Mouse (Mus musculus): ENCODE results near the gene Cenpi. TPM values are rescaled to one million over a fixed set of nuclear protein-coding genes. Genes with fewer than 3 reads are reported as not detected.
A peak's percentile ranks its signal among the peaks of the same experiment; 100 is the strongest.

The Cenpi gene
- total and polyA plus RNA-seq, 3 experiments = 11.6 to 40.9 (median 22.2) TPM

- H3K27ac ChIP-seq (ENCODE audit: insufficient read depth, low read depth) = no peak overlapping the region
- in situ Hi-C loops (cut with MboI; ENCODE audit: low pct_ligation_motif_present, low pct_unique_long_range_greater_than_20kb, low sequenced_read_pairs) (no loop called here), dilution Hi-C loops (cut with MboI; ENCODE audit: extremely low pct_ligation_motif_present, extremely low pct_unique_long_range_greater_than_20kb, low sequenced_read_pairs) (no loop called here)
- no peaks in the 10 kb centered on the region for H3K79me2 ChIP-seq (replicated peaks; ENCODE audit: control insufficient read depth, extremely low read depth, insufficient read depth, poor library complexity, severe bottlenecking)
- H3K9me3 ChIP-seq (replicated peaks; ENCODE audit: low read length) = no peaks in the 10 kb centered on the region
- H3K4me2 ChIP-seq (ENCODE audit: insufficient read depth, low read depth, poor library complexity, severe bottlenecking) = no peak overlapping the region
- peaks cover 11 to 48% of the 10 kb centered on the region in 2 experiments for H3K36me3 ChIP-seq (replicated peaks in 1 of 2; ENCODE audit: control insufficient read depth in 1 of 2, insufficient read depth in 1 of 2, low read length in 1 of 2)
- DNase-seq (ENCODE audit: extremely low read depth) = no peak
- H3K27me3 ChIP-seq (replicated peaks) = no peaks in the 10 kb centered on the region
- no peak overlapping the region for H3K4me3 ChIP-seq (replicated peaks in 1 of 3; ENCODE audit: low read depth in 2 of 3, low read length in 2 of 3, poor library complexity in 1 of 3)
- H3K4me1 ChIP-seq (ENCODE audit: control insufficient read depth in 1 of 2, insufficient read depth in 2 of 2) = no peaks in the 10 kb centered on the region
- no peak overlapping the region for H3K9ac ChIP-seq (ENCODE audit: insufficient read depth, low read depth)
- TF ChIP-seq TCF12 (IDR thresholded peaks at IDR 0.05; ENCODE audit: low read depth, low read length) (no peak), ZMIZ1 (IDR thresholded peaks at IDR 0.05; ENCODE audit: low read depth, low read length) (no peak), JUN (IDR thresholded peaks at IDR 0.05; ENCODE audit: insufficient read depth, low read depth, low read length) (no peak), KAT2A (IDR thresholded peaks at IDR 0.05; ENCODE audit: insufficient replicate concordance, low read length) (no peak), EP300 (IDR thresholded peaks at IDR 0.05; ENCODE audit: low read length) (no peak), ZC3H11A (IDR thresholded peaks at IDR 0.05; ENCODE audit: low read depth, low read length) (no peak), MXI1 (IDR thresholded peaks at IDR 0.05; ENCODE audit: low read depth, low read length) (no peak), E2F4 (IDR thresholded peaks at IDR 0.05; ENCODE audit: insufficient replicate concordance, low read depth, low read length) (no peak)
Observed at GRCm38 (mm10) chrX:134350205-134350604, 42.3 kb downstream of the Cenpi start.

- dilution Hi-C loops (cut with MboI; ENCODE audit: extremely low pct_ligation_motif_present, extremely low pct_unique_long_range_greater_than_20kb, low sequenced_read_pairs) = no loop called here
- H3K9me3 ChIP-seq (replicated peaks; ENCODE audit: low read length) = no peaks in the 10 kb centered on the region
- H3K27ac ChIP-seq (ENCODE audit: insufficient read depth, low read depth) = no peak overlapping the region
- no peak overlapping the region for H3K9ac ChIP-seq (ENCODE audit: insufficient read depth, low read depth)
- H3K4me2 ChIP-seq (ENCODE audit: insufficient read depth, low read depth, poor library complexity, severe bottlenecking) = no peak overlapping the region
- peak; percentile 9 for DNase-seq (ENCODE audit: extremely low read depth)
- H3K4me3 ChIP-seq (replicated peaks in 1 of 3; ENCODE audit: low read depth in 2 of 3, low read length in 2 of 3, poor library complexity in 1 of 3) = no peak overlapping the region
- peak; percentile 26; the same call in 1 of the 2 replicates for TF ChIP-seq SMC3 (IDR thresholded peaks at IDR 0.05; ENCODE audit: low read depth, low read length)
- TF ChIP-seq MAZ (IDR thresholded peaks at IDR 0.05; ENCODE audit: low read depth, low read length) = no peak
- TF ChIP-seq ZC3H11A (IDR thresholded peaks at IDR 0.05; ENCODE audit: low read depth, low read length) = no peak
- no peak for TF ChIP-seq UBTF (IDR thresholded peaks at IDR 0.05; ENCODE audit: low read depth, low read length)
- TF ChIP-seq NRF1 (IDR thresholded peaks at IDR 0.05; ENCODE audit: low read depth, low read length) = no peak
- TF ChIP-seq CHD1 (IDR thresholded peaks at IDR 0.05; ENCODE audit: low read depth, low read length) = no peak
- no peak for TF ChIP-seq MYC (IDR thresholded peaks at IDR 0.05; ENCODE audit: low read depth, low read length)
- TF ChIP-seq RAD21 (IDR thresholded peaks at IDR 0.05; ENCODE audit: low read depth, low read length) = peak; percentile 16
- TF ChIP-seq CTCF (conservative IDR thresholded peaks at IDR 0.05 in 1 of 2, IDR thresholded peaks at IDR 0.05 in 1 of 2; ENCODE audit: low read depth in 2 of 2, low read length in 2 of 2) = peak in 1 of 2 experiments; percentile 49; a peak in 2 of 4 replicates
- H3K27me3 ChIP-seq (replicated peaks) = no peaks in the 10 kb centered on the region
- peaks cover 0 to 2% of the 10 kb centered on the region in 2 experiments; a peak in 2 of 4 replicates for H3K4me1 ChIP-seq (ENCODE audit: control insufficient read depth in 1 of 2, insufficient read depth in 2 of 2)
- H3K36me3 ChIP-seq (replicated peaks in 1 of 2; ENCODE audit: control insufficient read depth in 1 of 2, insufficient read depth in 1 of 2, low read length in 1 of 2) = peaks cover 3 to 38% of the 10 kb centered on the region in 2 experiments
- in situ Hi-C loops (cut with MboI; ENCODE audit: low pct_ligation_motif_present, low pct_unique_long_range_greater_than_20kb, low sequenced_read_pairs) = no loop called here
- H3K79me2 ChIP-seq (replicated peaks; ENCODE audit: control insufficient read depth, extremely low read depth, insufficient read depth, poor library complexity, severe bottlenecking) = no peaks in the 10 kb centered on the region
Observed at GRCm38 (mm10) chrX:134353848-134354247, 46.0 kb downstream of the Cenpi start.
